Mouse (Mus musculus) CD8-positive naive resting alpha-beta T cell, adult 2 months (primary cell): Measurements from ENCODE around the gene Slc35e2.

ENCODE experiments used
- DNase-seq, 2 experiments: peaks; one replicate each; pipeline ENCODE4 v3.0.0; 2022; ENCODE audit warnings: low read depth in 2 of 2, low spot score in 2 of 2

Slc35e2 gene

DNA sequence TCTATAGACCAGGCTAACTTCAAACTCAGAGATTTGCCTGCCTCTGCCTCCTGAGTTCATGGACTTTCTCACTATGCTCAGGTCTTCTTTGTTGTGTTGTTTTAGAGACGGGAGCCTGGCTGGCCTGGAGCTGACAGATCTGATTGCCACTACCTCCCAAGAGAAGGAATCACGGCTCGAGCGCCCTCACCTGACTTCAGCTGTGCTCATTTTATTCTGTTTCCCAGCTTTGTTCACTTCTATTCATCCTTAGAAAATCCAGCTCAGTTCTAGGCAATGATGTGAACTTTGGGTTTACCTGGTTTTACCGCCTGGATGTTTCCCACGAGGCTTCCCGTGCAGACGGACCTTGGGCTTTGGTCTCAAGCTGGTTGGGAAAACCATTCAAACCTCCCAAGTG, 25.7 kb upstream of the Slc35e2 start:
- DNase-seq, result no peak

DNA sequence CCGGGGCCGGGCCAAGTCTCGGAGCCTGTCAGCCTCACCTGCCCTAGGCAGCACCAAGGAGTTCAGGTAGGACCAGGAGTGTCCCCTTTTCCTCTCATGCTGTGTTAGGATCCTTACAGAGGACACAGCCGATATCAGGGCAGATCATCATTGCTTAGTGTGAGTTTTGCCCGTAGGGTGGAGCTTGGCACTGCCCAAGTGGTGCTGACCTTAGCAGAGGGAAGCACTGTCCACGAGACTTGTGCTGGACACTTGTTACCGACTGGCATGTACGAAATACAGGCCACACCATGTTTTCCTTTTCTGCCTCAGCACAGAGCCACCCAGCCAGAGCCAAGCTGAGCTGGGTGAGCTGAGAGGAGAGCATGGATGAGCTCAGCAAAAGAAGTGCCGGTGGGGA, 24.1 kb upstream of the Slc35e2 start:
- no peak for DNase-seq

DNA sequence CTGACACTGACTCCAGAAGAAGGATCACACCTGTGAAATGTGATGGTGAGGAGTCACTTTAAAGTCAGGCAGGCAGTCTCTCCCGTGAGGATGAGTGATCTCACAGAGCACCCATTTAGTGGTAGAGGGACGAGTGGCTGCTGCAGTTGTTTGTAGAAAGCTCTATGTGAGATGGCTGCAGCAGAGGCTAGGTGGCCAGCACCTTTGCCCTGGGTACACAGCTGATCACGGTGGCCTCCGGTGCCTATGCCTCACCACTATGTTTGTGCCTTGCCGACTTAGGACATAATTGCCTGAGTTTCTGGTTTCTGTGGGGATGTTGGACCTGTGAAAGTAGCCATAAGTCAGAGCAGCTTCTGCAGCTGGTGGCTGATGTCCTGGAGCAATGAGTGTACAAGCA, 23.5 kb upstream of the Slc35e2 start:
- DNase-seq, result no peak

- DNase-seq, result no peak
Measured at GRCm38 (mm10) chr4:155578336-155579125, 22.7 kb upstream of the Slc35e2 start.

GRCm38 (mm10) chr4:155580420-155580819, 20.8 kb upstream of the Slc35e2 start:
- DNase-seq, result peak in 1 of 2 experiments; percentile 49

DNA sequence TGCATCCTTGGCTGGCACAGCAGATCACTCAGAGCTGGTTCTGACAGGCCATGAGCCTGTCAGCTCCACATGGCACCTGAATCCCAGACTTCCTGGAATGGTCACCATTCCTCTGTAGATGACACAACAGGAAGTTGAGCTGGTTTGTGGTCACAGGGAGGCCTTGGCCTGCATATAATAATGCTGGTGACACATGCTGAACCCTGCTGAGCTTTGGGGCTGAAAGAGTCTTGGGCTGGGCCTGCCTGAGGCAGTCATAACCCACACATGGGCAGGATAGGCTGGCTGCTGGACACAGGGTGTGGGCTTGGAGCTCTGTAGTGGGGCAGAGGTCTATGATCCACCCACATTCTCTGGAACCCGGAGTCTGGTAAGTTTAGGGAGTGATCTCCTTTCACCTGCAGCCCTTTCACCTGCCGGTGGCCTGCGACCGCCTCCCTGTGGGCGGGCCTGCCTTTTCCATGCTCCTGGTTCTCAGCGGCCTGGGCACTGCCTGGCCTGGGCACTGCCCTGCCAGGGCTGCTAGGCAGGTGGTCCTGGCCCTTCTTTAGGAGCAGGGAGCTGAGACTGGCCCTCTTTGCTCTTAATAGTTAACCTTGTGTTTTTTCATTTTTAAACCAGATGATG, 18.8 kb upstream of the Slc35e2 start:
- no peak for DNase-seq

GRCm38 (mm10) chr4:155589356-155589755, 11.9 kb upstream of the Slc35e2 start:
- no peak for DNase-seq

GRCm38 (mm10) chr4:155591012-155591719, 10.1 kb upstream of the Slc35e2 start:
- no peak for DNase-seq

DNA sequence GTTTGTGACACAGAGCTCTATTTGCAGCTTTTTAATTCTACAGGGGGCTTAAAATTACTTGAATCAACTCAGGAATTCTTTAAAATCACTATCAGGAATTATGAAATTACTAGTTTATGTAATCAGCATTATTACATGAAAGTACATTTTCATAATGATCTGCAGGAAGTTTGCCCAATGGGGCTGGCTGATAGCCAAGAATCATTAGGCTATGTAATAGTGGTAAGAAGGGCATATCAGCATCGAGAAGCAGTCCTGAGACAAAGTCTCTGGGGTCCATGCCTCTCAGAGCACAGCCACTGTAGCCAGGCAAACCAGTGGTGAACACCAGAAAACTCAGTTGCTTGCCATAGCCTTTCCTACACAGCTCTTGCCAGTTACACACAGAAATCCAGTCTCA, 7.4 kb upstream of the Slc35e2 start:
- DNase-seq, result no peak

DNA sequence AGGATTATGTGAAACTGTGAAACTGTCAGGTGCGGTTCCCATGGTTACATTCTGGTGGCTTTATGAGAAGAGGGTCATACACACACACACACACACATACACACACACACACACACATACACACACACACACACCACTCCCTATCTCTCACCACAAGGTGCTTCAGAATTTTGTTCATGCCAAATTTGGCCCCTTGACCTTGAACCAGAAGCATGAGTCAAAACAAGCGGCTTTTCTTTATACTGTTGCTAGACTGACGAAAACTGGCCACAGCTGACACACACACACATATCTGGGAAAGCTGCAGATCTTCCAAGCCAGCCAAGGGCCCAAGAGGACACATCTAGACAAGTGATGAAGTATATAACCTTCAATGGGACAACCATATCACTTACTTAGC, 5.4 kb upstream of the Slc35e2 start:
- no peak for DNase-seq

GRCm38 (mm10) chr4:155596606-155597005, 4.6 kb upstream of the Slc35e2 start:
- no peak for DNase-seq

- no peak for DNase-seq
Measured at GRCm38 (mm10) chr4:155598536-155598935, 2.7 kb upstream of the Slc35e2 start.

DNA sequence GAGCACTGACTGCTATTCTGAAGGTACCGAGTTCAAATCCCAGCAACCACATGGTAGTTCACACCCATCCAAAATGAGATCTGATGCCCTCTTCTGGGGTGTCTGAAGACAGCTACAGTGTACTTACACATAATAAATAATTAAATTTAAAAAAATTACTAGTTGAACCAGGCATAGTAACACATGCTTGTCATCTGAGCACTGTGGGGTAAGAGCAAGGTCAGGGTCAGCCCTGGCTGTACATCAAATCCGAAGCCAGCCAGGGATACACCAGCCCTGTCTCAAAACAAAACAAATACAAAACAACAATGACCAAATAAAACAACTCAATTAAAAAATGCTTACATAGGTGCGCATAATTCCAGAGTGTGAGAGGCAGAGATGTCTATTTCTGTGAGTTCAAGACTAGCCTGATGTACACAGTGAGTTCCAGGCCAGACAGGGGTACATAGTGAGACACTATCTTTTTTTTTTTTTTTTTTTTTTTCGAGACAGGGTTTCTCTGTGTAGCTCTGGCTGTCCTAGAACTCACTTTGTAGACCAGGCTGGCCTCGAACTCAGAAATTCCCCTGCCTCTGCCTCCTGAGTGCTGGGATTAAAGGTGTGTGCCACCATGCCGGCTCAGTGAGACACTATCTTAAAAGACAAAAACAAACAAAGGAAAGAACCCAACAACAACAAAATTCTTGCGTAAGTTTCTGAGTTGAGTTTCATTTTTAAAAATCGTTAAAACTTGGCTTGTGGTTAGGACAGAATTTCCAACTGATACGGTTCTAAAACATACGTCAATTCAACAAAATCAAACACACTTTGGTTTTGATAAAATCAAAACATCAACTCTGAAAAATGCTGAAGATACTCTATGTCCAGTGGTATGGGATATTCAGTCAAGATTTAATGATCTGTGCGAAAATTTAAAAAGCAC, 1.1 kb upstream of the Slc35e2 start:
- DNase-seq, result peak in 1 of 2 experiments; percentile 11

GRCm38 (mm10) chr4:155601997-155602456, 811 bp downstream of the Slc35e2 start:
- DNase-seq, result no peak

- no peak for DNase-seq
Measured at GRCm38 (mm10) chr4:155602753-155603152, 1.5 kb downstream of the Slc35e2 start.

DNA sequence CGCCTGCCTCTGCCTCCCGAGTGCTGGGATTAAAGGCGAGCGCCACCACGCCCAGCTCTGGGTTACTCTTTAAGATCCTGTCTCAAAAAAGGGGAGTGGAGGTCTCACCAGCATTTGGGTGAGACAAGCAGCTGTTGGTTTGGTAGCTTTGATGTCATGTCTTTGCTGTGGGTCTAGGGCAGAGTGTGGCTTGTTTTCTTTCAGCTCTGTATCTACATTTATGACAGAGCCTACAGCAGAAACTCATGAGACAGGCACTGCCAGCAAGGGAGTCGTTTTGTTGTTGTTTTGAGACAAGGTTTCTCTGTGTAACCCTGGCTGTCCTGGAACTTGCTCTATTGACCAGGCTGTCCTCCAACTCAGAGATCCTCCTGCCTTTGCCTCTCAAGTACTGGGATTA, 2.6 kb downstream of the Slc35e2 start:
- peak in 1 of 2 experiments; percentile 28 for DNase-seq

DNA sequence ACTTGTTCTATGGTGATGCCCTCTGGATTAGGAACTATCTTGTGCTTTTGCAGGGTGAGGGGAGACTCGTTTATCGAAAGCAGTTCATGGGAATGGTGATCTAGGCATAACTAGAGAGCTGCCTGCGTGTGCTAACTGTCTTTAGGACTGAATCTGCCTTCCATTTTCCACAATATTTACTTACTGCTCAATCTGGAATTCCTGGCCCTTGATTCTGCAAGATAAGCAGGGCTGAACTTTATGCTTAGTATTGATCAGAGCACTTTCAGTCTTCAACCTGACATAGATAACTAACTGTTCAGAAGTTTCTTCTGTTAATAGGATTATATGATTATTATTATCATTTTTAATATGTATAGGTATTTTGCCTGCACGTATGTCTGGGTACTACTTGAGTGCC, 3.9 kb downstream of the Slc35e2 start:
- DNase-seq, result no peak

DNA sequence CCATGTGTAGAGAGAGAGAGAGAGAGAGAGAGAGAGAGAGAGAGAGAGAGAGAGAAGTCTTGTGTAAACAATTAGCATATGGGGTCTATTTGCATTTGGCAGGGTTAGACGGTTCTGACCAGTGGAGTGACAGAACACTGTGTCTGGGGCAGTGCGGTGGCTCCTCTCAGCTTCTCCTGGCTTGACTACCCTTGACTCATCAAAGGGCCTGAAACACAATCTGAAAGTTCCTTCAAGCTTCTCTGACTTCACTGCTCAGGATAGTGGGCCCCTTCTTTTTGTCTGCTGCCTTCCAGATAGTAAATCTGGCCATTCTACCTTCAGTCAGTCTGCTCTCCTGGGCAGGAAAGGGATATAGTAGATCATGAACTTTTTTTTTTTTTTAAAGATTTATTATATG, 5.6 kb downstream of the Slc35e2 start:
- no peak for DNase-seq

GRCm38 (mm10) chr4:155611860-155612259, 10.6 kb downstream of the Slc35e2 start:
- no peak for DNase-seq

GRCm38 (mm10) chr4:155613264-155613663, 12.0 kb downstream of the Slc35e2 start:
- DNase-seq, result no peak

DNA sequence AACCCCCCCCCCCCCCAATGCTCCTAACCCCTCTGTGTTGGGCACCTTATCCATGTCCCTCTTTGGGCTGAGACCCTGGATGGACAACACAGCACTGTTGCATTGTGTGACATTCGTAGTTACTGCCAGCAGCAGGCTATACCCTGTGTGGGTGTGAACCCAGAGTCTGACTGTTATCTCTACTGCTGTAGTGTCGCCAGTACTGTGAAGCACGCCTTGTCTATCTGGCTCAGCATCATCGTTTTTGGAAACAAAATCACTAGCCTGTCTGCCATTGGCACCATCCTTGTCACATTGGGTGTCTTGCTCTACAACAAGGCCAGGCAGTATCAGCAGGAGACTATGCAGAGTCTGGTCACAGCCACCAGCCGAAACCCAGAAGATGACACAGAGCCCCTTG, 17.1 kb downstream of the Slc35e2 start:
- no peak for DNase-seq
